Mouse (Mus musculus): ENCODE results near the gene Dis3.

The Dis3 gene

DNA sequence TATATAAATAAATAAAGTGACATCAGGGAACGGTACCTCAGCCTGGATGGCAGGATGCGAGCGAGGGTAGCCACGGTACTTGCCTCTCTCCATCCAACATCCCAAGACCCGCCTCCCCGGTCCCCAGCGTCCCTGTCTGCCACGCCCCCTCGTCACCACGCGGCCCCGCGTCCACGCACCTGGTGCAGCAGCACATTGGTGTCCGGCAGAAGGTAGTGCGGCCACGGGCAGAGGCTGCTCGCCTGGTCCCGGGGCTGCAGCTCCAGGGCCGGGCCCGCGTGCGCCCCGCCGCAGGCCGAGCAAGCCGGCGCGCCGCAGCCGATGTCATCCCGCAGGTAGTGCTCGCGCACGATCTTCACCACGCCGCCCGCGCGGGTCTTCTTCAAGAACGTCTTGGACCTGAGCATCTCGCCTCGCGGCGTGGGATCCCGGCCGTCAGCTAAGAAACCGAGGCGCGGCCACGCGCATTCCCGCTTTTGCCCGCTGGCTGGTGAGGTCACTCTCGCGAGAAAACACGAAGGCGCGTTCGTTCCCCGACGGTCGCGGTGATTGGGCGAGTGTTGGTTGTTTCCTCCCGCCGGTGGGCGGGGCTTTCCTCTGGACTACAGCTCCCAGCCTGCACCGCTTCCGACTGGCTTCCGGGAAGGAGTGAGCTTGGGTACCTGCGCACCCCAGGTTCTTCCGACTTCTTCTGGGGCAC lies at the start of gene Dis3, which contains the start of gene Pibf1:
TSS of gene Dis3 (minus strand) at position 504 of the 700 bp plus-strand sequence.
TSS of gene Pibf1 (plus strand) at position 158 of the 700 bp plus-strand sequence.
- DNase-seq (ENCODE audit: low read depth): peak; percentile 99

DNA sequence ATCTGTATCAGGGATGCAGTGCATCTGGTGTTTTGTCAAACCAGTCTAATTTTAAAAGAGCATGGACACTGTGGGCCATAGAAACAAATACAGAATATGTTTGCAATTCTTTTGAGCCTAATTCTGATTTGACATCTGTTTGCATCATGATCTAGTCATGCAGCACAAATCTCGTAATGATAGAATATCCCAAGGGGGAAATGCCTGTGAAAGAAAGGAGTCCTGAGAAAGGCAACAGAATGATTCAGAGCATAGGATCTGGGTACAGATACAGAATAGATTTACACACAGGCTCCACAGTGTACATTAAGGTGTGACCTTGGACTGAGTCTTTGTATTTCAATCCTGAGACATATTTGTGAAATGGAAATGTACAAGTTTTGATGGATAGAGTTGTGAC lies 47.3 kb upstream of the Dis3 start:
- no peak for DNase-seq (ENCODE audit: low read depth)

DNA sequence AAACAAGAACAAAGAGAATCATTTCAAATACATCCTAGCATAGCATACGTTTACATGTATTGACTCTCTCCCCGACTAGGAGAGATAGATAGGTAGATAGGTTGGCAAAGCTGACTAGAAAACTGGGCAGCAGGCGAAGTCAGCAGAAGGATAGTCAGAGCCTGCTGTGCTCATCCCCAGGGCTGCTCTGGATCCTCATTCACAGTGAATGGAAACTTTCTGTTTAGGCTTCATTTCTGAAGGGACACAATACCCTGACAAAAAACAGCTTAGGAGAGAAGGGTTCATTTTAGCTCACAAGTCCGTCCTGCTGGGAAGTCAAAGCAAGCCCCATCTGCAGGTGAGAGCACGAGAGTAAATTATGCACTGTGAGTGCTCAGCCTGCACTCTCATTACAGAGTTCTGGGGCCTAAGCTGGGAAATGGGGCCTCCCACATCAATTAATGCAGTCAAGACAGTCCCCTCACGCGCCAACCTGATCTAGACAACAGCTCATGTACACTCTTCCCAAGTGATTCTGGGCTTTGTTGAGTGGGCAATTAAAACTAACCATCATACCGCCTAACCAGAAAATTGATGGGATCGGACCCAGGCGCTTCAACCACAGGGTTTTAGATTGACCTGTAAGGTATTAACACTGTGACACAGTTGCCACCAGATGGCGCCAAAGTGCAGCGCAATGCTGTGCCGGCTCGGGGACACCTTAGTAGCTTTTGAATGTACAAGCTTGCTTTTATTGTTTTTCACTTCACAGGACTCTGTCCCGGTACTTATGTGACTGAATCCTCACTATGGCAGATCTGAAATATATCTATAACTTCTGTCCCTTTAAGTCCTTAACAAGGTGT lies 42.4 kb upstream of the Dis3 start:
- peak; percentile 88 for DNase-seq (ENCODE audit: low read depth)

DNA sequence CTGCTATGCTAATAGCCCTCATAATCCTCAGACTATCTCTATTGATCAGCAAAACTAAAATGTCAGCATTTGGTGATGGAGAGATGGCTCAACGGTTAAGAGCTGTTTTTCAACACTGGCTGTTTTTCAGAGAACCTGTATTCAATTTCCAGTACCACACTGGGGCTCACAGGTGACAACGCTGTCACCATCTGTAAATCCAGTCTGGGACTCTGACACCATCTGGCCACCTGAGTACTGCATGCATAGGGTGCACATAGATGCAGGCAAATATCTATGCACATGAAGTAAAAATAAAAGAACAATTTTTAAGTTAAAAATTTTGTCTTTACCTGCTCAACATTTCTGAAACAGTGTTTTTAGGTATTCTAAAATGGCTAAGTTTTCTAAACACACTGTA lies 40.5 kb upstream of the Dis3 start:
- DNase-seq (ENCODE audit: low read depth): no peak

DNA sequence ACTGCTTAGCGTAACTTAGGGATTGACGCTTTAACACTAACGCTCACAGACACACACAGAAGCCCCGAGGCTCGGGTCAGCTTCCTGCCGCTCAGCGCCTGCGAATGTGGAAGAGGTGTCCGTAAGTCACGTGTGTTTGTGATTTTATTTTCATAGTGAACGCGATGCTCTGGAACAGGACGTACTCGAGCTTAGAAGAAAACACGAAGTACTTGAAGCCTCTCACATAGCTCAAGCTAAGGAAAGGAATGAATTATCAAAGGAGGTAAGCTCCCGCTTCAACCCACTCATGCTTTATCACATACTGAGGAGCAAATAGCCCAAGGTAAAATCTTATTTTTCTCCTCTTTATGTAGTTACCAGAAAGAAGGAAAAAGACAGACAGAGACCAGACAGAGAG lies 36.7 kb upstream of the Dis3 start:
- DNase-seq (ENCODE audit: low read depth): no peak

- no peak for DNase-seq (ENCODE audit: low read depth)
Measured at GRCm38 (mm10) chr14:99135761-99136160, 36.2 kb upstream of the Dis3 start.

GRCm38 (mm10) chr14:99134048-99134447 lies 34.5 kb upstream of the Dis3 start:
- no peak for DNase-seq (ENCODE audit: low read depth)

DNA sequence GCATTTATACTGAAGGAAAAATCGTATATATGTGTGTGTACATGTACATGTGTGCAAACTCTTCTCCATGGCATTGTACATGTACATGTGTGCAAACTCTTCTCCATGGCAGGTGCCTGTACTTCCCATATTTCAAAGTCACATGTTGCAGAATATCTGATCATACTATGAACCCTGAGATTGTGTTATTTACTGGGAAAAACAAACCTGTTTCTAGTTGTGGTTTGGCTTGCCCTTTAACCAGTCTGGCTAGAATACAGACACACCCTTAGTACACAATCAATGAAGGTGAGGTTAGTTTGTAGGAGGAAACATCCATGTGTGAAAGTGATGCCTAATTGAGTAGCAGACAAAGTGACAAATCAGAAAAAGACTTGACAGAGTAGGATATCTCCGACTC lies 29.5 kb upstream of the Dis3 start:
- DNase-seq (ENCODE audit: low read depth): no peak

GRCm38 (mm10) chr14:99127509-99127908 lies 27.9 kb upstream of the Dis3 start:
- no peak for DNase-seq (ENCODE audit: low read depth)

DNA sequence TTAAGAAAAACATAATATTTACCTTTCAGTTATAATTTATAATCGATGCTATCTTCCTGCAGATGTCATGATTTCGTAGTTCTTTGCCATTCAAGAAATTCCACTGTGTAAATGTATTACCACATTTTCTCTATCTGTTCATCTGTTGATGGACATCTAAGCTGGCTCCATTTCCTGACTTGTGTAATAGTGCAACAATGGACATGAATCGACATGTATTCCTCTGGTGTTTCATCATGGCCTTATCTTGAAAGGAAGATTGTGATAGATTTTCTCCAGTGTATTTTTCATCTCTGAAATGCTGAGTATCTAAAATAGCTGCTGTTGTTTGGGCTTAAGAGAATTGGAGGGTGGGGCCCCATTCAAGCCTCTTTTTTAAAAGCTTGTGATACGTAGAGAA lies 27.1 kb upstream of the Dis3 start:
- DNase-seq (ENCODE audit: low read depth): no peak

DNA sequence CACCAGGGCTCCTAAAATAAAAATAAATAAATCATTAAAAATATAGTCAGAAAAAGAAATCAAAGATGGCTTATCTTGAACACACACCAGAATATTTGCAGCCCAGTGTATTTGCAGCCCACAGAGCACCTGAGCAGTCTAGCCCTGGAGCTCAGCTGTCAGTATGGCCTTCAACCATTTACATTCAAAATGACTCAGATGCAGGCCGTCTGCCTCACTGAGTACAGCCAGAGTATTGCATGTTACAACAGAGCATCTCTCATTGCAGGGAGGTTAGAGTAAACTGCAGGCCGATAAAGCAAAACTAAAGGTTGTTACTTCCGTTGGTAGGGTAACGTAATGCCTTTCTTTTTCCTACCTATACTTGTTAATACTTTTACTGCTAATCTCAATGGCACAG lies 24.5 kb upstream of the Dis3 start:
- no peak for DNase-seq (ENCODE audit: low read depth)

DNA sequence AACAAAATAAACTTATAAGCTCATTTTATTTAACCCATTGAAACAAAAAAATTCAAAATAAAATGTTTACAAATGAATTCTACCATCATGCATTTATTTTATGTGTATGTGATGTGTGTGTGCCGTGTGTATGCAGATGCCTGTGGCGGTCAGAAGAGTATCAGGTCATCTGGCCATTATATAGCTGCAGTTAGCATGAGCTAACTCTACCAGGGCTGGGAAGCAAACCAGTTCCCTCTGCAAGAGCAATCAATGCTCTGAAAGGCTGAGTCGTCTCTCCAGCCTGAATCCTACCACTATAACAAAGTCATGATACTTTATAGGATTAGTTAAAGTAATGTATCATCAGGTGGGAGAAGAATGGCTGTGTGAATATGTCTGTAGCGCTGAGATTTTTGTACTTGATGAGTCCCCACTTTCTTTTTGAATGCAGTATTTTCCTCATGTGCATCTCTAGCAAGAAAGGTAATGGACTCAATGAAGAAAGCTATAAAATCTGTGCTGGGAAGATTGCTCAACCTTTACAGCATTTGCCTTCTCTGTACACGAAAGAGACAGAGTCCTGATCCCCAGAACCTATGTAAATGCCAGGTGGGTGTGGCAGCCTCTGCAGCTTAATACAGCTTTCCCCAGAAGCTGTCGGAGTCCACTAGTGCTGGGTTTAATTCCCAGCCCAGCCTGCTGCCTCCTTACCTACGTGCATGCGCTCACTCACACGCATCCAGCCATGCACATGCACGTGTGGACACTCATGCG lies 22.2 kb upstream of the Dis3 start:
- DNase-seq (ENCODE audit: low read depth): no peak

GRCm38 (mm10) chr14:99117576-99117975 lies 18.0 kb upstream of the Dis3 start:
- DNase-seq (ENCODE audit: low read depth): peak; percentile 23

DNA sequence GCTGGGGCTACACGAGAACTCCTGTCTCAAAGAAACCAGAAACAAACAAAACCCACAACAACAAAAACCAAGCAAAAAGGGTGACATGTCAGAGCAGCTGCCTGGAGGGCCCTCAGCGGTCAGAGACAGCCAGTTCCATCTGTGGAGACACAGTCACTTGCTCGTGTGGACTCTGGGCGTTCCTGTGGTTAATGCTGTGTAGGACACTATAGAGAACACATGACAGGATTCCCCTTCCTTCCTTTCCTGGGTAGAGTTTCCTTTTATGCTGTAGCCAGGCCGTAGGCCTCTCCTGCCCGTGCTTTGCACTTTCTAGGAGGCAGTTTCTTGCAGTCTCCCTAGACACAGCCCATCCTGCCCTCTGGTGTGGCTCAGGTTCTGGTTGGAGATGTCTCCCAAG lies 9.2 kb upstream of the Dis3 start:
- DNase-seq (ENCODE audit: low read depth): no peak

GRCm38 (mm10) chr14:99107631-99108187 lies 8.1 kb upstream of the Dis3 start:
- DNase-seq (ENCODE audit: low read depth): no peak

- no peak for DNase-seq (ENCODE audit: low read depth)
Measured at GRCm38 (mm10) chr14:99106671-99107070, 7.1 kb upstream of the Dis3 start.

GRCm38 (mm10) chr14:99104542-99105123 lies 5.1 kb upstream of the Dis3 start:
- no peak for DNase-seq (ENCODE audit: low read depth)

DNA sequence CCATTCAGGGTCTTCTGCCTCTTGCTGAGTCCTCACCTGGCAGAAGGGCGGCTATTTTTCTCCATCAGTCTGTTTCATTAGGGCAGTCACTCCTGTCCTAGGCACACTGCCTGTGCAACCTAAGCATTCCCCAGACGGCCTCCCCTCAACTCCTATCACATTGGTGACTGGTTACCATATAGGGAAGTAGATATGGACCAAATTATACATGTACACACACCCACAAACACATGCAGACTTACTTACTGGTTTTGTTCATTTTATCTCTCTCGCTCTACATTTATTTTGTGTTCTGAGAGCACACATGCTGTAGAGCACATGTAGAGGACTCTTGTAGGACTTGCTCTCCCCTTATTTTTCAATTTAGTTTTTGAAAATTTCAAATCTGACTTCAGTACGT lies 3.5 kb upstream of the Dis3 start:
- DNase-seq (ENCODE audit: low read depth): no peak

DNA sequence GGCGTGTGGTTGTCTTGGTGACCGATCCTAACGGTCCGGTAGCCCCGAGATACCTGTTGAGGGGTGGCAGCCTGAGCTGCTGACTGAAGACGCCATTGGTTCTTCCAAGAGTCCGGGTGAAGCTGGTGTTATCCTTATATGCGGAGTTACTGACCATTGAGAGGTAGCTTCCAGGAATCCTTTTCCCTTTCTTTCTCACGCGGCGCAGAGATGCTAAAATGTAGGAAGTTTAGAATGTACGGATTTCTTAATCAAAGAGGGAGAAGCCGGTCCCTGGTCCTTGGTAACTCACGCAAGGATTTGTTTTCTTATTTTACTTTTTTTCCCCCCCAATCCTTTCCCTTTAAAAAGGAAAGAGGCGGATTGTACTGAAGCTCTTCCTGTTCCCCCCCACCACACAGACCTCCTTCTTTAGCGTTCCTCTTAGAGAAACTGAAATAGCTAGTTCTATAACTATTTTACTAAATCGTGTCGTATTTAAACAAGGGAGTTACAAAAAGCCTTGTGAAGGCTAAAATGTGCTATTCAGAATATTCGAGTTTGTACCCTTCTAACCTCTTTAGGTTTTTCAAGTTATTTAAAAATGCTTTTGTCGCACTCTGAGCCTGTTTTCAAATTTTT lies 507 bp upstream of the Dis3 start:
- DNase-seq (ENCODE audit: low read depth): peak; percentile 47

DNA sequence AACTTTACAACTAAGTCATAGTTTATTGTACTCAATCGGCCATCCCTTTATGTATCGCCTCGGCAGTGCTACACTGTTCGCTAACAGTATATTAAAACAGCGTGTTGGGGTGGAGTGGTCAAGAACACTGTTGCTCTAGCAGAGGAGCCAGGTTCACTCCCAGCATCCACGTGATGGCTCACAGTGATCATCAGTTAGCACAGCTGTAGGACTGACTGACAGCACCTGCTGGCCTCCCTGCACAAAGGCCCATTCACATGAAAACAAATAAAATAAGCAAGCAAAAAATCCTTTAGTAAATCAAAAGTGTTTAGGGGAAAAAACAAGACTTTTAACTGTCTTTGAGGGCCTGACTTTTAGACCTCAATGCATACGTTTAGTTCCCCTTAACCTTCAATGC lies 10.6 kb downstream of the Dis3 start:
- no peak for DNase-seq (ENCODE audit: low read depth)

- peak; percentile 16 for DNase-seq (ENCODE audit: low read depth)
Measured at GRCm38 (mm10) chr14:99071146-99071545, 28.4 kb downstream of the Dis3 start.

- no peak for DNase-seq (ENCODE audit: low read depth)
Measured at GRCm38 (mm10) chr14:99063091-99063490, 36.5 kb downstream of the Dis3 start.

Data from NIH3T3 (cell line).